Comparison of ENCODE assay signal across 12 mouse cellular contexts in genomic region chr3:49867147-49867950, GRCm38 (mm10).
DNase-seq lines count a peak whose midpoint lies in the region; ATAC-seq lines count a peak whose summit lies in the region.
"Had no signal": no experiment of that assay in that cellular context is flagged by ENCODE, and none has a peak within 500 bp of the region (broad histone marks: within the 10 kb centered on the region; RNA-seq: fewer than 3 reads in every experiment).

No protein-coding gene starts in this region.

- intact Hi-C loops in heart, postnatal 14 days (cut with DNase I), result no loop called here

- ATAC-seq in heart, embryonic 13.5 days (ENCODE audit: extremely low read depth, insufficient number of reproducible peaks, low FRiP score, low TSS enrichment), result no peak
- no peak for ATAC-seq in forebrain, embryonic 12.5 days (ENCODE audit: low FRiP score)
- peak; percentile 51 for ATAC-seq in intestine, embryonic 16.5 days
- no peak for ATAC-seq in neural tube, embryonic 11.5 days (ENCODE audit: insufficient read depth, low FRiP score, low TSS enrichment)

- 65% methylated on average over 7 of the region's 7 CpGs for WGBS in heart, embryonic 13.5 days
- 31% methylated on average over 7 of the region's 7 CpGs for WGBS in forebrain, embryonic 12.5 days
- WGBS in intestine, embryonic 16.5 days, result 25% methylated on average over 7 of the region's 7 CpGs
- WGBS in neural tube, embryonic 11.5 days, result 17% methylated on average over 7 of the region's 7 CpGs

- H3K4me2 ChIP-seq in heart, embryonic 13.5 days, result no peak overlapping the region
- H3K4me2 ChIP-seq in forebrain, embryonic 12.5 days, result peak overlapping the region; percentile 1; the same call in 1 of the 2 replicates
- no peak overlapping the region for H3K4me2 ChIP-seq in intestine, embryonic 16.5 days (ENCODE audit: low read depth, low read length)
- peak overlapping the region; percentile 1 for H3K4me2 ChIP-seq in neural tube, embryonic 11.5 days (ENCODE audit: low read depth)
- H3K4me2 ChIP-seq: heart, embryonic 11.5 days had no signal

- no peak overlapping the region for H3K4me3 ChIP-seq in heart, embryonic 13.5 days
- H3K4me3 ChIP-seq in forebrain, embryonic 12.5 days (replicated peaks), result no peak overlapping the region
- H3K4me3 ChIP-seq in intestine, embryonic 16.5 days (ENCODE audit: low read length), result no peak overlapping the region
- H3K4me3 ChIP-seq in neural tube, embryonic 11.5 days (ENCODE audit: low read depth, low read length), result no peak overlapping the region

- H3K9me3 ChIP-seq in heart, embryonic 13.5 days, result no peaks in the 10 kb centered on the region
- no peaks in the 10 kb centered on the region for H3K9me3 ChIP-seq in forebrain, embryonic 12.5 days
- H3K9me3 ChIP-seq in intestine, embryonic 16.5 days (ENCODE audit: control insufficient read depth, low read length), result no peaks in the 10 kb centered on the region
- no peaks in the 10 kb centered on the region for H3K9me3 ChIP-seq in neural tube, embryonic 11.5 days (ENCODE audit: control insufficient read depth, low read length)

- H3K27ac ChIP-seq in heart, embryonic 13.5 days (replicated peaks), result 0 out of 2 replicates have a peak overlapping the region, but pooled peaks have one; percentile 71
- H3K27ac ChIP-seq in forebrain, embryonic 12.5 days, result peak overlapping the region; percentile 66; the same call in 1 of the 2 replicates
- peak overlapping the region; percentile 90 for H3K27ac ChIP-seq in intestine, embryonic 16.5 days (ENCODE audit: low read length)
- H3K27ac ChIP-seq in neural tube, embryonic 11.5 days (ENCODE audit: low read depth, low read length), result peak overlapping the region; percentile 88

- no peak overlapping the region for H3K9ac ChIP-seq in heart, embryonic 13.5 days
- H3K9ac ChIP-seq in forebrain, embryonic 12.5 days, result no peak overlapping the region
- H3K9ac ChIP-seq in intestine, embryonic 16.5 days (ENCODE audit: low read depth, low read length), result no peak overlapping the region
- no peak overlapping the region for H3K9ac ChIP-seq in neural tube, embryonic 11.5 days (ENCODE audit: low read length)

- no peaks in the 10 kb centered on the region for H3K36me3 ChIP-seq in heart, embryonic 13.5 days
- no peaks in the 10 kb centered on the region for H3K36me3 ChIP-seq in forebrain, embryonic 12.5 days (replicated peaks)
- H3K36me3 ChIP-seq in intestine, embryonic 16.5 days (ENCODE audit: control insufficient read depth, insufficient read depth, low read length), result no peaks in the 10 kb centered on the region
- H3K36me3 ChIP-seq in neural tube, embryonic 11.5 days (ENCODE audit: control insufficient read depth, insufficient read depth, low read length), result no peaks in the 10 kb centered on the region

- DNase-seq in heart, postnatal 14 days, result no peak
- peak; percentile 13 for DNase-seq in neural tube, embryonic 11.5 days (ENCODE audit: low spot score)
- DNase-seq in cerebellum, adult 9-11 months, result no peak
- no peak for DNase-seq in adrenal gland, postnatal 14 days
- DNase-seq in frontal cortex, postnatal 25 days (ENCODE audit: low spot score in 2 of 2), result no peak
- DNase-seq: adrenal gland, adult 8-10 months; cerebellum, adult 9-10 months; kidney, postnatal 25 days had no signal

- H3K27me3 ChIP-seq in heart, embryonic 13.5 days (replicated peaks), result no peaks in the 10 kb centered on the region
- H3K27me3 ChIP-seq in forebrain, embryonic 12.5 days, result peaks cover 6% of the 10 kb centered on the region; the same call in 1 of the 2 replicates
- no peaks in the 10 kb centered on the region for H3K27me3 ChIP-seq in intestine, embryonic 16.5 days (replicated peaks; ENCODE audit: control insufficient read depth, insufficient read depth, low read length)
- H3K27me3 ChIP-seq in neural tube, embryonic 11.5 days (ENCODE audit: control insufficient read depth, insufficient read depth, low read length), result no peaks in the 10 kb centered on the region

- peaks cover 28% of the 10 kb centered on the region for H3K4me1 ChIP-seq in heart, embryonic 13.5 days
- H3K4me1 ChIP-seq in forebrain, embryonic 12.5 days, result peaks cover 27% of the 10 kb centered on the region
- H3K4me1 ChIP-seq in intestine, embryonic 16.5 days (ENCODE audit: control insufficient read depth, insufficient read depth, low read length), result peaks cover 11% of the 10 kb centered on the region
- peaks cover 13% of the 10 kb centered on the region for H3K4me1 ChIP-seq in neural tube, embryonic 11.5 days (ENCODE audit: control insufficient read depth, insufficient read depth, low read length)

Comparison
In these comparisons a context has a peak if more than half of its experiments do, and no peak if none do; other contexts are left out.
1. H3K4me2 ChIP-seq: peak in forebrain, embryonic 12.5 days (single experiment) and neural tube, embryonic 11.5 days (single experiment); none in heart, embryonic 13.5 days (single experiment) and intestine, embryonic 16.5 days (single experiment).
2. Peak in every context shown above with its lines, with median percentiles within 50 percentile points of each other: H3K27ac ChIP-seq.